Mouse (Mus musculus) G1E (cell line): ENCODE measurements at regions not wholly inside any gene's neighbourhood (a gene's known extent, or its start where the extent isn't known, plus 50 kb on each side); places are given as distances from the start of the nearest gene placed in this dataset.

Experiments
- CTCF ChIP-seq: IDR thresholded peaks from 2 replicates; pipeline ENCODE4 v1.5.1; 2012; ENCODE audit warnings: low read depth, low read length, inconsistent platforms, mixed read lengths
- GATA1 ChIP-seq: IDR thresholded peaks from 2 replicates; pipeline ENCODE4 v1.6.1; 2012; ENCODE audit warnings: borderline replicate concordance, low read length, inconsistent platforms, mixed read lengths
- GATA2 ChIP-seq: IDR thresholded peaks from 2 replicates; pipeline ENCODE4 v1.6.1; 2012; ENCODE audit warnings: low read depth, low read length, inconsistent platforms, borderline replicate concordance
- POLR2AphosphoS5 ChIP-seq: IDR thresholded peaks from 2 replicates; pipeline ENCODE4 v1.6.1; 2012; ENCODE audit warnings: low read depth, low read length, inconsistent platforms; ENCODE audit not compliant: insufficient replicate concordance
- TAL1 ChIP-seq: conservative IDR thresholded peaks from 2 replicates; pipeline ENCODE4 v1.6.1; 2012; ENCODE audit warnings: low read depth, low read length, inconsistent platforms, mixed read lengths

GRCm38 (mm10) chr12:5598961-5599360 lies 223.5 kb upstream of the Klhl29 start:
- TF ChIP-seq POLR2AphosphoS5 (no peak), CTCF (no peak), GATA1 (no peak), GATA2 (no peak), TAL1 (no peak)
